Mouse (Mus musculus) embryonic stem cell, embryonic (primary cell): ENCODE data around the gene Dpy30.
"Not testable (repeated sequence)": the region's sequence is repeated elsewhere in the genome, so short reads cannot be mapped to it uniquely, and the experiment has no call there.

Experiments
- CTCF ChIA-PET, 4 experiments: fragments of 300-600 bp in 2 of 4; fragments of 350-600 bp in 2 of 4; sonication (Branson Sonifier 250); formaldehyde crosslinking; loops; one replicate each; lab custom pipeline; 2022; ENCODE audit warnings: inconsistent platforms in 2 of 4; lab: Charles Lee
- POLR2A ChIA-PET, 4 experiments: fragments of 300-600 bp in 2 of 4; fragments of 350-600 bp in 2 of 4; sonication (Branson Sonifier 250); formaldehyde crosslinking; loops; one replicate each; lab custom pipeline; 2022; ENCODE audit warnings: antibody characterized with exemption in 4 of 4, inconsistent platforms in 1 of 4; lab: Charles Lee

Dpy30 gene

GRCm38 (mm10) chr17:74323844-74324243, at the start of gene Dpy30:
Dpy30 (minus strand) TSS chr17:74323944.
- CTCF ChIA-PET: no interaction called here
- POLR2A ChIA-PET: interaction anchor here in 2 of 4 experiments (1.0 to 1.2 kb wide), 2 partner anchors 8 to 204 kb away, joined by 3 read pairs; partner anchors contain the start of gene Birc6 (in 1 of the 2)

DNA sequence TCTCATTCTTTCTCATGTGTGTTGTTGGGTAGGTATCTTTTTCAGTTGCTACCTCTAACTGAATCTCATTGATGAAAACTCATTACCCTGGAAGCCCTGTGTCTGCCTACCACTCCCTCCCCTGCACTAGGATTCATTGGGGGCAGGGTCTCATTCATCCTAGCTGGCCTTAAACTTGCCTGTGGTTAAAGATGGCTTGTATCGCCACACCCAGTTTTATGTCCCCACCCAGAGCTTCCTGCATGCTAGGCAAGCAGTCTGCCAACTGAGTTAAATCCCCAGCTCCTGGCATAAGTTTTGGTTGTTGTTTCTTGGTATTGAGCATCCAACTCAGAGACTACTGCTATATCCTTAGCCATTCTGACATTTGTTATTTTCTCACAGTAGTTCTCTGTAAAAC, 39.8 kb upstream of the Dpy30 start:
- CTCF ChIA-PET: no interaction called here
- POLR2A ChIA-PET: no interaction called here

DNA sequence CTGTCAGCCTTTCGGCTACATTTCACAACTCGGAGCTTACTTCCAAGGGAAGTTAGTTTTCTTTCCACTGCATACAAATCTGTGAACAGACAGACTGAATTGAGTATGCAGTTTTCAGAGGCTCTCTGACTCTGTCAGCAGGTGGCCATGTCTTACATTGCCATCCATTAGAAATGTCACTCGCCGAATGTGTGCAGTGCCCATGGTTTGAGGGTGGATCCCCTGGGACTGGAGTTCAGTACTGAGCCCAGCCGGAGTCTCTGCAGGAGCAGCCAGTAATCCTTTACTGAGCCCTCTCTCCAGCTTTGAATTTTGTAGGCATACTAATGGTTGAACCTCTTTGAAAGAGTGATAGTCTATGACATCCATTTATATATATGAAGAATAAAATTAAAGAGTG, 17.4 kb upstream of the Dpy30 start:
- ChIA-PET POLR2A (interaction anchor here in 3 of 4 experiments (0.6 to 3.3 kb wide), 8 partner anchors 9 to 188 kb away, joined by 3 to 26 read pairs (median 6); partner anchors contain the start of genes Birc6 (in 2 of the 3) and Slc30a6 (in 1 of the 3)), CTCF (interaction anchor here in 2 of 4 experiments (0.6 to 0.9 kb wide), 2 partner anchors 194 to 360 kb away, joined by 3 read pairs; no protein-coding TSS in a partner anchor)

DNA sequence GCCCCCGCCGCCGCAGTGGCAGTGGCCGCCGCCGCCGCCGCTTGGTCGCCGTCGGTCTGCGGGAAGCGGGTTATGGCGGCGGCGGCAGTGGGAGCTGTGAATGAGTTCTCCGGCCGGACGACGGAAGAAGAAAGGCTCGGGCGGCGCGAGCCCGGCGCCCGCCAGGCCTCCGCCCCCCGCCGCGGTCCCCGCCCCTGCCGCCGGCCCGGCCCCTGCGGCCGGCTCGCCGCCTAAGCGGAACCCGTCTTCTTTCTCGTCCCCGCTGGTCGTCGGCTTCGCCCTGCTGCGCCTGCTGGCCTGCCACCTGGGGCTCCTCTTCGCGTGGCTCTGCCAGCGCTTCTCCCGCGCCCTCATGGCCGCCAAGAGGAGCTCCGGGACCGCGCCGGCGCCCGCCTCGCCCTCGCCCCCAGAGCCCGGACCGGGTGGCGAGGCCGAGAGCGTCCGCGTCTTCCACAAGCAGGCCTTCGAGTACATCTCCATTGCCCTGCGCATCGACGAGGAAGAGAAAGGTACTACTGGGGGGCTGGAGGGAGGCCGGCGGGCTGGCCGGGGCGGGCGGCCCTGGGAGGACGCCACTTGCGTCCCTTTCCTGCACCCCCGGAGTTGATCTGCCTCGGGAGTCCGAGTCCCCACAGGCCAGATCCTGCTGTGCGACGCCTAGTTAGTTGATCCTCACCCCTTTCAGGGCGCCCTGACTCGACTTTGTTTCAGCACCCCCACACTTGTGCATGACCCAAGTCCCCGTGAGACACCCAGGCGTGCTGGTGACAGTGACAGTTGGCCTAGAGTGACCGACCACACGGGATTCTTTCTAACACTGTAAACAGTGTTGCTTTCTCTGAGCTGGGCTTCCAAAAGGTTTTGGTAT, 15.4 kb upstream of the Dpy30 start, which contains the start of gene Spast:
Gene Spast, plus strand, starts transcription at position 51 of the 868 bp plus-strand sequence.
- ChIA-PET POLR2A (interaction anchor here in 3 of 4 experiments (0.7 to 3.3 kb wide), 33 partner anchors 8 to 190 kb away, joined by 3 to 26 read pairs (median 4); partner anchors contain the start of genes Birc6 (in 3 of the 3) and Slc30a6 (in 3 of the 3)), CTCF (interaction anchor here in 1 of 4 experiments (0.5 to 1.3 kb wide), 2 partner anchors 92 to 98 kb away, joined by 5 to 6 read pairs; no protein-coding TSS in a partner anchor)

DNA sequence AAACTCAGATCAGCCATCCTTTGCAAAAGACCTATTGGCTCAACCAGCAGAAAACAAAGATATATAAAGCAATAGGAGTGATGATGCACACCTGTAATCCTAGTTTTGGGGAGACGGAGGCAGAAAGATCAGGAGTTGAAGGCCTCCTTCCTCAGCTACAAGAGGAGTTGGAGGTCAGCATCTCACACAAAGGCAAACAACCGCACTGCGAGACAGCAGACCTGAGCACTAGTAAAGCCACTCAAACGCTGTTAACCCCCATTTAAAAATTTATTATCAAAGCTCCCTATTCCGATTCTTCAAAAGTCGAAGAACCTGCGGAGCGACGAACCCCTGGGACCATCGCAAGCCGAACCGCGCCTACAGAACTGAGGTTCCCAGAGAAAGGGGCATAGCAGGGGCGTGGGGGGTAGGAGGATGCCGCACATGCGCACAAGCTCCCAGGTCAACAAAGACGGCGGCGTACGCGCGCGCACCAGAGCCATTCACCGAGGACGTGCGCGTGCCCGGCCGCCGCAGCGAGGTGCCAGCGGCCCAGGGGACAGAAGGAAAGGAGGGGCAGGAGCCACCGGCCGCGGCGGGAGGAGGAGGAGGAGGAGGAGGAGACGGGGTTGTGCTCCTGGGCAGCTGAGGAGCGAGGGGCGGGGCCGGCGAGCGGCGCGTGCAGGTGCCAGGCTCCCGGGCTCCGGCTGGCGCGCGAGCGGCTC, 14.6 kb upstream of the Dpy30 start:
- CTCF ChIA-PET: interaction anchor here in 2 of 4 experiments (0.5 to 1.3 kb wide), 2 partner anchors 15 to 93 kb away, joined by 3 to 5 read pairs; no protein-coding TSS in a partner anchor

DNA sequence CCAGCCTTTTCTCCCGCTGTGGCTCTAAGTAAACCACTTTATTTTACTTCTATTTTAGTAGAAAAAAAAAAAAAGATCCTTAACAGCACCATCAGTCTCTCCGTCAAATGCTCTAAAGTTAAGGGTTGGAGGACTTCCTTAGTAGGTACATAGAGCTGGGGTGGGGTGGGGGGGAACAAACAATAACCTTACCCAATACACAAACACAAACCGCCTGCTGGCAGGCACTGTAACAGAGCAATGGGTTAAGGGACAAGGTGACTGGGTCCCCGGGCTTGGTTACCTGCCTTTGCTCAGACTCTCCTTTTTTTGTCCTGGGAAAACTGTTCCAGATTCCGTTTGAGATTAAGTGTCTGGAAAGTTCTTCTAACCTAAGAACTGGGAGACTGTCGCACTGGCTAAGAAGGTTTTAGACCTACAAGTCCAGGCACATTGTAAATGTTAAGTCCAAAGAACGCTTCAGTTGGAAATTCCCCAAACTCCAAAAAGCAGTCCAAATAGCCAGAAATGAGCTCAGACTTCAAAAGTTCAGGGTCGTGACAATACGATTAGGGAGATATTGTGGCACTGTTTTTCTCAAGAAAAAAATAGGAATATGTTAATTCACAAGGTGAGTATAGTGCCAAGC, 7.4 kb upstream of the Dpy30 start:
- ChIA-PET CTCF (interaction anchor here in 3 of 4 experiments (0.6 to 1.5 kb wide), 4 partner anchors 8 to 672 kb away, joined by 3 to 5 read pairs (median 4); no protein-coding TSS in a partner anchor), POLR2A (interaction anchor here in 3 of 4 experiments (0.6 to 1.8 kb wide), 21 partner anchors 9 to 387 kb away, joined by 3 to 7 read pairs (median 3); partner anchors contain the start of genes Birc6 (in 2 of the 3) and Slc30a6 (in 1 of the 3))

More for the DNA sequence above, 14.6 kb upstream of the Dpy30 start:
- POLR2A ChIA-PET: interaction anchor here in 3 of 4 experiments (0.6 to 3.3 kb wide), 38 partner anchors 9 to 746 kb away, joined by 3 to 26 read pairs (median 4); partner anchors contain the start of genes Birc6 (in 3 of the 3), Slc30a6 (in 3 of the 3) and Yipf4 (in 1 of the 3)

DNA sequence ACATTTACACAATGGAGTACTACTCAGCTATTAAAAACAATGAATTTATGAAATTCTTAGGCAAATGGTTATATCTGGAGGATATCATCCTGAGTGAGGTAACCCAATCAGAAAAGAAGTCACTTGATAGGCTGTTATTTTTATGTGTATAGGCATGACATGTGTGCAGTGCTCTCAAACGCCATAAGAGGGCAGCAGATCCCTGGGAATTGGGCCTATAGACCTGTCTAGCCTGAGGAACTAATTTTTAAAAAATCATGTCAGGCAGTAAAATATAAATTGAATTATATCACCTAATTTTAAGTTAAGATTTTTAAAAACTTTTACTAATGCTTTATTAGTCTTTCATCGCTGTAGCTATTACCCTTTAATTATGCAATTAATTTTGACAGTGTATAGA, 4.4 kb upstream of the Dpy30 start:
- POLR2A ChIA-PET: interaction anchor here in 2 of 4 experiments (0.6 kb wide), 2 partner anchors 13 to 81 kb away, joined by 3 read pairs; no protein-coding TSS in a partner anchor
- CTCF ChIA-PET: interaction anchor here in 1 of 4 experiments (0.6 kb wide), 2 partner anchors 155 to 275 kb away, joined by 3 read pairs; no protein-coding TSS in a partner anchor

- CTCF ChIA-PET, POLR2A ChIA-PET: not testable (repeated sequence)
Observed at GRCm38 (mm10) chr17:74327195-74327594, 3.5 kb upstream of the Dpy30 start.

DNA sequence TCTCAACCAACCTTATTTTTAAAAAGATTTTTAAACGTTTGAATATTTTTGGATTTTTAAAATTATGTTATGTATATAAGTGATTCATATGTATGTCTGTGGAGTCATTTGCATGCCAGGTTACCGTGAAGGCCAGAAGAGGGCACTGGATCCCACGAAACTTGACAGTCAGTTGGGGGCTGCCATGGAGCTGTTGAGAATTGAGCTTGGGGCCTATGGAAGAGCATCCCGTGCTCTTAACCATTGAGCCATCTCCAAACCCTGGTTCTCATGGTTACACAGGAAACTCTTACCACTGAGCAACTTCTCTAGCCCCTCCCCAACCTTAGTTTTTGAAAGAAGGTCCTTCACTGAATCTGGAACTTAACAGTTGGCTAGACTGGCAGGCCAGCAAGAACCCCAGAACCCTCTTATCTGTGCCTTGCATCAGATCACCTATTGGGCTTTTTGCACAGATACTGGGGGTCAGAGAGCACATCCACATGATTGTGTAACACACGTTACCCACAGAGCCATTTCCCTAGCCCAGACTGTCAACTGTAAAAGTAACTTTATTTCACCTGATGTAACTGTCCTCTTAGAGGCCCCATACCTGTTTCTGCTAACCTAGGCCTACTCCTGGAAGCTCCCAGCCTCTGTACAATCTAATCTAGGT, 1.2 kb downstream of the Dpy30 start:
- ChIA-PET POLR2A (interaction anchor here in 3 of 4 experiments (0.6 to 1.2 kb wide), 5 partner anchors 9 to 134 kb away, joined by 3 to 7 read pairs (median 3); partner anchors contain the start of gene Spast (in 1 of the 3)), CTCF (interaction anchor here (0.6 to 1.1 kb wide), 5 partner anchors 9 to 752 kb away, joined by 3 to 4 read pairs (median 4); no protein-coding TSS in a partner anchor)

GRCm38 (mm10) chr17:74318721-74319120, 5.0 kb downstream of the Dpy30 start:
- POLR2A ChIA-PET: interaction anchor here (0.6 to 3.8 kb wide), 10 partner anchors 9 to 209 kb away, joined by 3 to 25 read pairs (median 5); partner anchors contain the start of genes Birc6 (in 1 of the 4) and Spast (in 1 of the 4)
- CTCF ChIA-PET: interaction anchor here in 2 of 4 experiments (0.6 to 1.4 kb wide), 3 partner anchors 15 to 238 kb away, joined by 3 to 9 read pairs (median 4); no protein-coding TSS in a partner anchor

- CTCF ChIA-PET: interaction anchor here in 1 of 4 experiments (1.1 kb wide), 1 partner anchor 44 kb away, joined by 3 read pairs; no protein-coding TSS in a partner anchor
Observed at GRCm38 (mm10) chr17:74316309-74316863, 7.4 kb downstream of the Dpy30 start.

DNA sequence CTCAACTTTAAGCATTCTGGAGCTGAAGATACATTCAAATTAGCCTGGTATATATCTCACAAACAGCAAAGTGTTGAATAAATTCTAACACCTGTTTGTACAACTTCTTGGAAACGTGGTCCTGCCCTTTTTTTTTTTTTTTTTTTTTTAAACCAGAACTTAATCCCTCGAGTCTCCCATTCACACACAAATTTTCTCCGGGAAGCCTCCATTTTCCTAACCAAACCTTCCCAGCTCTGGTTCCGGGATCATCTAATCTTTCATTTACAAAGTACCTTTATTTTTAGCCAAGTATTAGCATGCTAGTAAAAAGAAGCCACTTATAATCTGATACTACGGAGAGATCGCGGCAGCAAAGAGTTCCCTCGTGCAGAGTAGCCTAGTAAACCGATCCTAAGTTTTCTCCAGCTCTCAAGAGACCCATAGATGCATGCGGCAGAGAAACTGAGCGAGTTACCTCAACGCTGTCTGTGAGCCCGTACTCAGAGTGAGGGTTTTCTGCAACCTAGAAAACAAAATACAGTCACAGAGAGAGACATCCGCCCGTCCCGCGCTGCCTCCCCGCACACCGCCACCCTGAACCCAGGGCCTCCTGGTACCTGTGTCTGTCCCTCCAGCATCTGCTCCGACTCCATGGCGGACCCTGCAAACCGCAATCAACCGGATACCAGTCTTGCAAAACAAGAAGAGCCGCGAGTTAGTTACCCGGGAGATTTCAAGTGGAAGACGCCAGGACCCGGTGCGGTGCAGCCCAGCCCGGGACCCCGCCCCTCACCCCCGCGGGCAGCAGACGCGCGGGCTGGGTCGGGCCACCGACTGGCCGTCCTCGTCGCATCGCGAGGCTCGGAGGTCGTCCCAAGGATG, 8.1 kb downstream of the Dpy30 start:
- ChIA-PET CTCF (interaction anchor here in 2 of 4 experiments (0.8 to 1.1 kb wide), 2 partner anchors 19 to 43 kb away, joined by 3 read pairs; no protein-coding TSS in a partner anchor), POLR2A (interaction anchor here (0.5 to 4.3 kb wide), 44 partner anchors 8 to 1237 kb away, joined by 3 to 25 read pairs (median 4); partner anchors contain the start of genes Birc6 (in 3 of the 4), Slc30a6 (in 2 of the 4), Spast (in 2 of the 4) and Dpy30 (in 1 of the 4))

More at GRCm38 (mm10) chr17:74316309-74316863, 7.4 kb downstream of the Dpy30 start:
- POLR2A ChIA-PET: interaction anchor here in 3 of 4 experiments (0.5 to 4.3 kb wide), 34 partner anchors 8 to 236 kb away, joined by 3 to 25 read pairs (median 4); partner anchors contain the start of genes Birc6 (in 3 of the 3), Slc30a6 (in 2 of the 3), Spast (in 2 of the 3) and Dpy30 (in 1 of the 3)

GRCm38 (mm10) chr17:74306021-74306420, 17.7 kb downstream of the Dpy30 start:
- ChIA-PET POLR2A (no interaction called here), CTCF (no interaction called here)

DNA sequence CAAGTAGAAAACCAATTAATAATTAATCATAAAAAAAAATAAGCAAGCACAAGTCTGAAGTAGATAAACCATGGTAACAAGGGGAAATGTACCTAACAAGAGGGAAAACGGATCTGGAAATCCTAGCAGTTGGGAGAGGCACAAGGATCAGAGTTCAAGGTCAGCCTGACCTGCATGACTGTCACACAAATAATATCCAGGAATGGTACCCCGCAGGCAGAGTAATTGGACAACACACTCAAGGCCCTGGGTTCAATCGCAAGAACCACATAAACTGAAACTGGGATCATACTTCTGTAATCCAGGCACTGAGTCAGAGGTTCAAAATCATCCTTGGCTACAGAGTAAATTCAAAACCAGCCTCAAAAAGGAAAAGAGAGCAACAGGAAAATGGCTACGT, 18.1 kb downstream of the Dpy30 start:
- ChIA-PET POLR2A (interaction anchor here in 1 of 4 experiments (0.6 to 1.6 kb wide), 3 partner anchors 10 to 115 kb away, joined by 3 to 8 read pairs (median 4); no protein-coding TSS in a partner anchor), CTCF (interaction anchor here in 1 of 4 experiments (0.6 kb wide), 1 partner anchor 68 kb away, joined by 8 read pairs; no protein-coding TSS in a partner anchor)

- CTCF ChIA-PET: interaction anchor here in 1 of 4 experiments (0.7 kb wide), 1 partner anchor 113 kb away, joined by 4 read pairs; no protein-coding TSS in a partner anchor
- POLR2A ChIA-PET: interaction anchor here in 2 of 4 experiments (0.6 to 1.6 kb wide), 3 partner anchors 11 to 223 kb away, joined by 3 to 4 read pairs (median 3); no protein-coding TSS in a partner anchor
Observed at GRCm38 (mm10) chr17:74304060-74304459, 19.7 kb downstream of the Dpy30 start.
